Mouse (Mus musculus) erythroblast, embryonic 14.5 days (primary cell): Measurements from ENCODE around the gene Plin3. TPM values are rescaled to one million over a fixed set of nuclear protein-coding genes. Genes with fewer than 3 reads are reported as not detected.
"Not testable (repeated sequence)": the region's sequence is repeated elsewhere in the genome, so short reads cannot be mapped to it uniquely, and the experiment has no call there.

Experiments used
- H3K27me3 ChIP-seq: 2 replicates; pipeline ENCODE4 v1.6.1; 2012; ENCODE audit warnings: inconsistent platforms; ENCODE audit not compliant: control insufficient read depth
- H3K36me3 ChIP-seq: 2 replicates; pipeline ENCODE4 v1.6.1; 2012; ENCODE audit warnings: mild to moderate bottlenecking, inconsistent platforms; ENCODE audit not compliant: control insufficient read depth
- H3K4me1 ChIP-seq: 2 replicates; pipeline ENCODE4 v1.6.1; 2012; ENCODE audit warnings: inconsistent platforms; ENCODE audit not compliant: control insufficient read depth
- H3K4me3 ChIP-seq: replicated peaks from 2 replicates; pipeline ENCODE3; 2012; ENCODE audit warnings: moderate library complexity, mild to moderate bottlenecking, inconsistent platforms
- H3K9me3 ChIP-seq: 2 replicates; pipeline ENCODE4 v1.6.1; 2012; ENCODE audit warnings: low read length, inconsistent platforms, mixed read lengths; ENCODE audit not compliant: control insufficient read depth
- GATA1 ChIP-seq: IDR thresholded peaks from 2 replicates; pipeline ENCODE4 v1.6.1; 2012; ENCODE audit warnings: low read length, inconsistent platforms, mixed read lengths
- TAL1 ChIP-seq: IDR thresholded peaks from 3 replicates; pipeline ENCODE4 v1.6.1; 2012; ENCODE audit warnings: low read length, inconsistent platforms, mixed read lengths
- polyA plus RNA-seq: library from polyadenylated mRNA; stranded (reverse); fragments of >175 nt; gene quantifications from 2 replicates; pipeline ENCODE4 v1.2.3, GENCODE M21; 2012

Plin3 gene
- polyA plus RNA-seq, 1 experiment = 0.86 TPM

GRCm38 (mm10) chr17:56269741-56270140 is 22.9 kb downstream of the Plin3 start:
- Histone ChIP-seq H3K9me3 (no peaks in the 10 kb centered on the region), H3K36me3 (peaks cover 54% of the 10 kb centered on the region), H3K4me1 (peaks cover 56% of the 10 kb centered on the region), H3K27me3 (no peaks in the 10 kb centered on the region), H3K4me3 (peak overlapping the region; percentile 59)
- TF ChIP-seq TAL1 (no peak), GATA1 (no peak)

GRCm38 (mm10) chr17:56269153-56269630 is 23.5 kb downstream of the Plin3 start:
- Histone ChIP-seq H3K9me3 (no peaks in the 10 kb centered on the region), H3K4me1 (peaks cover 53% of the 10 kb centered on the region), H3K4me3 (peak overlapping the region; percentile 59), H3K36me3 (peaks cover 53% of the 10 kb centered on the region), H3K27me3 (no peaks in the 10 kb centered on the region)
- TF ChIP-seq GATA1 (no peak), TAL1 (no peak)

- Histone ChIP-seq H3K9me3 (no peaks in the 10 kb centered on the region), H3K4me3 (no peak overlapping the region), H3K36me3 (peaks cover 48% of the 10 kb centered on the region), H3K4me1 (peaks cover 47% of the 10 kb centered on the region), H3K27me3 (no peaks in the 10 kb centered on the region)
- TF ChIP-seq GATA1 (no peak), TAL1 (no peak)
These were observed 26.4 kb downstream of the Plin3 start for GRCm38 (mm10) chr17:56266271-56266670.

GRCm38 (mm10) chr17:56265869-56266268 is 26.8 kb downstream of the Plin3 start:
- H3K36me3 ChIP-seq = peaks cover 48% of the 10 kb centered on the region
- peaks cover 50% of the 10 kb centered on the region for H3K4me1 ChIP-seq
- TF ChIP-seq GATA1 (no peak), TAL1 (no peak)
- H3K4me3 ChIP-seq = no peak overlapping the region
- H3K9me3 ChIP-seq = no peaks in the 10 kb centered on the region
- H3K27me3 ChIP-seq = no peaks in the 10 kb centered on the region

- TF ChIP-seq TAL1 (no peak), GATA1 (no peak)
- no peak overlapping the region for H3K4me3 ChIP-seq
These were observed 27.7 kb downstream of the Plin3 start for GRCm38 (mm10) chr17:56265011-56265410.

GRCm38 (mm10) chr17:56264020-56264419 is 28.7 kb downstream of the Plin3 start:
- Histone ChIP-seq H3K36me3 (peaks cover 54% of the 10 kb centered on the region), H3K4me3 (no peak overlapping the region), H3K9me3 (no peaks in the 10 kb centered on the region), H3K4me1 (peaks cover 50% of the 10 kb centered on the region), H3K27me3 (no peaks in the 10 kb centered on the region)
- TF ChIP-seq GATA1 = no peak
- TF ChIP-seq TAL1 = no peak

More at GRCm38 (mm10) chr17:56265011-56265410, 27.7 kb downstream of the Plin3 start:
- H3K36me3 ChIP-seq = peaks cover 48% of the 10 kb centered on the region
- H3K27me3 ChIP-seq = no peaks in the 10 kb centered on the region
- no peaks in the 10 kb centered on the region for H3K9me3 ChIP-seq
- H3K4me1 ChIP-seq = peaks cover 50% of the 10 kb centered on the region

GRCm38 (mm10) chr17:56262645-56263094 is 30.0 kb downstream of the Plin3 start:
- H3K4me3 ChIP-seq = no peak overlapping the region
- no peak for TF ChIP-seq GATA1
- TF ChIP-seq TAL1 = no peak
- peaks cover 60% of the 10 kb centered on the region for H3K4me1 ChIP-seq
- H3K9me3 ChIP-seq = no peaks in the 10 kb centered on the region
- peaks cover 68% of the 10 kb centered on the region for H3K36me3 ChIP-seq
- no peaks in the 10 kb centered on the region for H3K27me3 ChIP-seq

- H3K27me3 ChIP-seq = no peaks in the 10 kb centered on the region
- peaks cover 72% of the 10 kb centered on the region for H3K36me3 ChIP-seq
- H3K9me3 ChIP-seq = no peaks in the 10 kb centered on the region
- H3K4me3 ChIP-seq = no peak overlapping the region
- TF ChIP-seq GATA1 (no peak), TAL1 (no peak)
- peaks cover 64% of the 10 kb centered on the region for H3K4me1 ChIP-seq
These were observed 31.5 kb downstream of the Plin3 start for GRCm38 (mm10) chr17:56261166-56261565.

GRCm38 (mm10) chr17:56259301-56260037 is 33.2 kb downstream of the Plin3 start:
- Histone ChIP-seq H3K36me3 (peaks cover 64% of the 10 kb centered on the region), H3K4me1 (peaks cover 64% of the 10 kb centered on the region), H3K4me3 (no peak overlapping the region), H3K9me3 (no peaks in the 10 kb centered on the region), H3K27me3 (no peaks in the 10 kb centered on the region)
- TF ChIP-seq GATA1 (no peak), TAL1 (no peak)

GRCm38 (mm10) chr17:56258812-56259211 is 33.9 kb downstream of the Plin3 start:
- Histone ChIP-seq H3K36me3 (peaks cover 60% of the 10 kb centered on the region), H3K4me1 (peaks cover 60% of the 10 kb centered on the region)
- not testable (repeated sequence) for H3K27me3 ChIP-seq, H3K4me3 ChIP-seq, H3K9me3 ChIP-seq

GRCm38 (mm10) chr17:56258269-56258668 is 34.4 kb downstream of the Plin3 start:
- not testable (repeated sequence) for H3K9me3 ChIP-seq, H3K27me3 ChIP-seq
- H3K4me3 ChIP-seq = peak overlapping the region; percentile 29
- peaks cover 59% of the 10 kb centered on the region for H3K36me3 ChIP-seq
- peaks cover 60% of the 10 kb centered on the region for H3K4me1 ChIP-seq
